Mouse (Mus musculus): Measurements from ENCODE around the gene Tmed8. TPM values are rescaled to one million over a fixed set of nuclear protein-coding genes. Genes with fewer than 3 reads are reported as not detected.

The Tmed8 gene
- polyA plus RNA-seq, 1 experiment from 2014 or later: 5.2 TPM

GRCm38 (mm10) chr12:87201694-87202093 lies 1.4 kb upstream of the Tmed8 start:
- Histone ChIP-seq H3K4me3 (no peak overlapping the region), H3K9ac (no peak overlapping the region), H3K27me3 (no peaks in the 10 kb centered on the region), H3K27ac (replicated peaks) (no peak overlapping the region), H3K4me1 (replicated peaks) (peaks cover 16% of the 10 kb centered on the region), H3K4me2 (no peak overlapping the region), H3K9me3 (no peaks in the 10 kb centered on the region), H3K36me3 (no peaks in the 10 kb centered on the region)
- no peak for ATAC-seq (ENCODE audit: low FRiP score, low read depth)
- WGBS: 75% methylated on average over 5 of the region's 5 CpGs

GRCm38 (mm10) chr12:87199206-87199972 lies 865 bp downstream of the Tmed8 start, which contains the start of gene Samd15:
Samd15 (plus strand) TSS chr12:87199723.
- Histone ChIP-seq H3K4me1 (replicated peaks) (peaks cover 16% of the 10 kb centered on the region), H3K27ac (replicated peaks) (peak within 1 kb of the TSS; percentile 91), H3K9me3 (no peaks in the 10 kb centered on the region), H3K9ac (peak within 1 kb of the TSS; percentile 99), H3K36me3 (no peaks in the 10 kb centered on the region), H3K4me2 (peak within 1 kb of the TSS; percentile 77), H3K27me3 (no peaks in the 10 kb centered on the region), H3K4me3 (peak within 1 kb of the TSS; percentile 93)
- WGBS: under 1% methylated on average over 38 of the region's 38 CpGs
- peak; percentile 60 for ATAC-seq (ENCODE audit: low FRiP score, low read depth)

GRCm38 (mm10) chr12:87198792-87199191 lies 1.5 kb downstream of the Tmed8 start:
- WGBS: 50% methylated on average over 6 of the region's 6 CpGs
- no peak overlapping the region for H3K27ac ChIP-seq (replicated peaks)
- peak overlapping the region; percentile 99; the same call in 1 of the 2 replicates for H3K9ac ChIP-seq
- no peaks in the 10 kb centered on the region for H3K36me3 ChIP-seq
- ATAC-seq (ENCODE audit: low FRiP score, low read depth): no peak
- H3K4me2 ChIP-seq: peak overlapping the region; percentile 77
- H3K27me3 ChIP-seq: no peaks in the 10 kb centered on the region
- no peaks in the 10 kb centered on the region for H3K9me3 ChIP-seq
- peaks cover 16% of the 10 kb centered on the region for H3K4me1 ChIP-seq (replicated peaks)
- H3K4me3 ChIP-seq: peak overlapping the region; percentile 93

GRCm38 (mm10) chr12:87196310-87196709 lies 3.9 kb downstream of the Tmed8 start:
- Histone ChIP-seq H3K4me2 (no peak overlapping the region), H3K27me3 (no peaks in the 10 kb centered on the region), H3K36me3 (no peaks in the 10 kb centered on the region), H3K27ac (replicated peaks) (no peak overlapping the region), H3K9me3 (no peaks in the 10 kb centered on the region), H3K4me1 (replicated peaks) (peaks cover 16% of the 10 kb centered on the region), H3K4me3 (no peak overlapping the region), H3K9ac (no peak overlapping the region)
- no peak for ATAC-seq (ENCODE audit: low FRiP score, low read depth)

GRCm38 (mm10) chr12:87195069-87195468 lies 5.2 kb downstream of the Tmed8 start:
- Histone ChIP-seq H3K9me3 (no peaks in the 10 kb centered on the region), H3K4me1 (replicated peaks) (peaks cover 16% of the 10 kb centered on the region), H3K27ac (replicated peaks) (no peak overlapping the region), H3K36me3 (no peaks in the 10 kb centered on the region), H3K4me3 (no peak overlapping the region), H3K27me3 (no peaks in the 10 kb centered on the region), H3K4me2 (no peak overlapping the region), H3K9ac (no peak overlapping the region)
- no peak for ATAC-seq (ENCODE audit: low FRiP score, low read depth)
- WGBS: 92% methylated on average over 1 of the region's 1 CpGs

GRCm38 (mm10) chr12:87193008-87193407 lies 7.2 kb downstream of the Tmed8 start:
- no peak overlapping the region for H3K9ac ChIP-seq
- WGBS: 97% methylated on average over 3 of the region's 3 CpGs
- H3K4me1 ChIP-seq (replicated peaks): peaks cover 4% of the 10 kb centered on the region; the same call in 1 of the 2 replicates
- ATAC-seq (ENCODE audit: low FRiP score, low read depth): no peak
- no peak overlapping the region for H3K4me3 ChIP-seq
- H3K36me3 ChIP-seq: no peaks in the 10 kb centered on the region
- no peak overlapping the region for H3K4me2 ChIP-seq
- no peaks in the 10 kb centered on the region for H3K9me3 ChIP-seq
- H3K27ac ChIP-seq (replicated peaks): no peak overlapping the region
- H3K27me3 ChIP-seq: no peaks in the 10 kb centered on the region

GRCm38 (mm10) chr12:87177631-87178030 lies 22.6 kb downstream of the Tmed8 start:
- no peaks in the 10 kb centered on the region for H3K9me3 ChIP-seq
- H3K4me1 ChIP-seq (replicated peaks): no peaks in the 10 kb centered on the region
- H3K36me3 ChIP-seq: peaks cover 25% of the 10 kb centered on the region
- H3K27me3 ChIP-seq: no peaks in the 10 kb centered on the region
- WGBS: 96% methylated on average over 4 of the region's 4 CpGs
- H3K4me2 ChIP-seq: no peak overlapping the region
- ATAC-seq (ENCODE audit: low FRiP score, low read depth): no peak
- no peak overlapping the region for H3K4me3 ChIP-seq
- no peak overlapping the region for H3K9ac ChIP-seq
- no peak overlapping the region for H3K27ac ChIP-seq (replicated peaks)

- Histone ChIP-seq H3K36me3 (peaks cover 43% of the 10 kb centered on the region), H3K4me2 (no peak overlapping the region), H3K9ac (no peak overlapping the region), H3K4me1 (replicated peaks) (no peaks in the 10 kb centered on the region), H3K4me3 (no peak overlapping the region), H3K9me3 (no peaks in the 10 kb centered on the region), H3K27ac (replicated peaks) (no peak overlapping the region), H3K27me3 (no peaks in the 10 kb centered on the region)
- WGBS: 73% methylated on average over 4 of the region's 4 CpGs
- no peak for ATAC-seq (ENCODE audit: low FRiP score, low read depth)
Measured at GRCm38 (mm10) chr12:87175194-87175946, 24.9 kb downstream of the Tmed8 start.

GRCm38 (mm10) chr12:87160815-87161214 lies 39.4 kb downstream of the Tmed8 start:
- no peak overlapping the region for H3K4me2 ChIP-seq
- H3K27ac ChIP-seq (replicated peaks): no peak overlapping the region
- H3K9me3 ChIP-seq: no peaks in the 10 kb centered on the region
- H3K27me3 ChIP-seq: no peaks in the 10 kb centered on the region
- ATAC-seq (ENCODE audit: low FRiP score, low read depth): no peak
- H3K4me1 ChIP-seq (replicated peaks): no peaks in the 10 kb centered on the region
- H3K9ac ChIP-seq: no peak overlapping the region
- whole genome bisulfite sequencing: 95% methylated on average over 5 of the region's 5 CpGs
- H3K36me3 ChIP-seq: 0 out of 2 replicates have a peak, but pooled peaks cover 4% of the 10 kb centered on the region
- H3K4me3 ChIP-seq: no peak overlapping the region

GRCm38 (mm10) chr12:87160310-87160709 lies 39.9 kb downstream of the Tmed8 start:
- H3K27me3 ChIP-seq: no peaks in the 10 kb centered on the region
- peaks cover 4% of the 10 kb centered on the region; the same call in 1 of the 2 replicates for H3K36me3 ChIP-seq
- H3K4me1 ChIP-seq (replicated peaks): no peaks in the 10 kb centered on the region
- no peak overlapping the region for H3K4me2 ChIP-seq
- ATAC-seq (ENCODE audit: low FRiP score, low read depth): no peak
- H3K27ac ChIP-seq (replicated peaks): no peak overlapping the region
- H3K4me3 ChIP-seq: no peak overlapping the region
- no peaks in the 10 kb centered on the region for H3K9me3 ChIP-seq
- no peak overlapping the region for H3K9ac ChIP-seq
- WGBS: 84% methylated on average over 1 of the region's 1 CpGs

GRCm38 (mm10) chr12:87158099-87158498 lies 42.2 kb downstream of the Tmed8 start:
- Histone ChIP-seq H3K4me3 (no peak overlapping the region), H3K27ac (replicated peaks) (no peak overlapping the region), H3K4me1 (replicated peaks) (no peaks in the 10 kb centered on the region), H3K36me3 (no peaks in the 10 kb centered on the region; the same call in 1 of the 2 replicates), H3K4me2 (no peak overlapping the region), H3K9me3 (no peaks in the 10 kb centered on the region), H3K27me3 (no peaks in the 10 kb centered on the region), H3K9ac (no peak overlapping the region)
- 76% methylated on average over 7 of the region's 7 CpGs for WGBS
- ATAC-seq (ENCODE audit: low FRiP score, low read depth): no peak

GRCm38 (mm10) chr12:87157361-87157760 lies 42.9 kb downstream of the Tmed8 start:
- Histone ChIP-seq H3K36me3 (no peaks in the 10 kb centered on the region; the same call in 1 of the 2 replicates), H3K27ac (replicated peaks) (no peak overlapping the region), H3K4me1 (replicated peaks) (no peaks in the 10 kb centered on the region), H3K9ac (no peak overlapping the region), H3K4me3 (no peak overlapping the region), H3K9me3 (no peaks in the 10 kb centered on the region), H3K4me2 (no peak overlapping the region), H3K27me3 (no peaks in the 10 kb centered on the region)
- ATAC-seq (ENCODE audit: low FRiP score, low read depth): no peak
- WGBS: 66% methylated on average over 4 of the region's 4 CpGs
